In genomic region chr7:19569647-19570046, GRCm38 (mm10) we compare ENCODE assay signal across 30 mouse cellular contexts. TPM values are rescaled to one million over a fixed set of nuclear protein-coding genes. Genes with fewer than 3 reads are reported as not detected.
DNase-seq lines count a peak whose midpoint lies in the region; ATAC-seq and TF ChIP-seq lines count a peak whose summit lies in the region.
"Had no signal": no experiment of that assay in that cellular context is flagged by ENCODE, and none has a peak within 500 bp of the region (broad histone marks: within the 10 kb centered on the region; RNA-seq: fewer than 3 reads in every experiment).

No protein-coding gene starts in this region.

- no peaks in the 10 kb centered on the region for H3K27me3 ChIP-seq in liver, embryonic 12.5 days (replicated peaks)
- H3K27me3 ChIP-seq in liver, embryonic 11.5 days (replicated peaks; ENCODE audit: control insufficient read depth, insufficient read depth, low read length): no peaks in the 10 kb centered on the region
- H3K27me3 ChIP-seq in ES-Bruce4 (ENCODE audit: control insufficient read depth, insufficient read depth, low read length, poor library complexity, severe bottlenecking): no peaks in the 10 kb centered on the region
- peaks cover under 1% of the 10 kb centered on the region for H3K27me3 ChIP-seq in hindbrain, embryonic 13.5 days
- H3K27me3 ChIP-seq: CH12.LX; forebrain, embryonic 15.5 days had no signal

- WGBS in liver, embryonic 12.5 days (ENCODE audit: insufficient replicate concordance): 80% methylated on average over 3 of the region's 3 CpGs
- 83% methylated on average over 3 of the region's 3 CpGs for WGBS in liver, embryonic 11.5 days
- WGBS in hindbrain, embryonic 13.5 days: 81% methylated on average over 3 of the region's 3 CpGs

- no peak overlapping the region for H3K4me3 ChIP-seq in liver, embryonic 12.5 days
- no peak overlapping the region for H3K4me3 ChIP-seq in liver, embryonic 11.5 days (ENCODE audit: low read depth, low read length)
- no peak overlapping the region for H3K4me3 ChIP-seq in ES-Bruce4 (ENCODE audit: low read depth, low read length)
- no peak overlapping the region for H3K4me3 ChIP-seq in hindbrain, embryonic 13.5 days
- H3K4me3 ChIP-seq: embryonic facial prominence, embryonic 10.5 days; embryonic facial prominence, embryonic 13.5 days; erythroblast, embryonic 14.5 days; forebrain, embryonic 12.5 days; forebrain, embryonic 15.5 days; heart, adult 2 months had no signal

- TF ChIP-seq POLR2A in ES-Bruce4 (IDR thresholded peaks at IDR 0.05; ENCODE audit: insufficient read depth, low read length): no peak

- H3K36me3 ChIP-seq in liver, embryonic 12.5 days: peaks cover 67% of the 10 kb centered on the region
- H3K36me3 ChIP-seq in liver, embryonic 11.5 days (ENCODE audit: control insufficient read depth, insufficient read depth, low read length): peaks cover 28% of the 10 kb centered on the region
- peaks cover 5% of the 10 kb centered on the region; the same call in 1 of the 2 replicates for H3K36me3 ChIP-seq in ES-Bruce4 (ENCODE audit: control insufficient read depth, insufficient read depth, low read length, poor library complexity, severe bottlenecking)
- peaks cover 35% of the 10 kb centered on the region for H3K36me3 ChIP-seq in hindbrain, embryonic 13.5 days

- DNase-seq in liver, embryonic 11.5 days (ENCODE audit: low spot score): no peak
- peak; percentile 84 for DNase-seq in R1 (ENCODE audit: low read depth, low spot score)
- DNase-seq in adrenal gland, adult 2 months: no peak
- DNase-seq: adrenal gland, postnatal 14 days; B cell, adult 2 months; cerebellum, adult 11-12 months; cerebellum, adult 8-10 months; cerebellum, postnatal 10 days; cerebellum, postnatal 36 days; embryo, embryonic 11 days; gastrocnemius, postnatal 25 days; heart, adult 2 months; kidney, adult 11 months; kidney, adult 8-10 months had no signal

- H3K9ac ChIP-seq in liver, embryonic 12.5 days: no peak overlapping the region
- no peak overlapping the region for H3K9ac ChIP-seq in liver, embryonic 11.5 days (ENCODE audit: low read depth, low read length)
- no peak overlapping the region for H3K9ac ChIP-seq in ES-Bruce4 (ENCODE audit: low read depth, poor library complexity, severe bottlenecking)
- H3K9ac ChIP-seq in hindbrain, embryonic 13.5 days: no peak overlapping the region
- H3K9ac ChIP-seq: embryonic facial prominence, embryonic 13.5 days; forebrain, embryonic 12.5 days; forebrain, embryonic 15.5 days; hindbrain, embryonic 14.5 days had no signal

- 0 out of 2 replicates have a peak, but pooled peaks cover under 1% of the 10 kb centered on the region for H3K9me3 ChIP-seq in liver, embryonic 12.5 days (replicated peaks)
- H3K9me3 ChIP-seq in liver, embryonic 11.5 days (ENCODE audit: control insufficient read depth, low read length): no peaks in the 10 kb centered on the region
- H3K9me3 ChIP-seq in ES-Bruce4 (replicated peaks; ENCODE audit: control insufficient read depth, insufficient read depth, low read length, poor library complexity, severe bottlenecking): no peaks in the 10 kb centered on the region
- no peaks in the 10 kb centered on the region for H3K9me3 ChIP-seq in hindbrain, embryonic 13.5 days
- H3K9me3 ChIP-seq: embryonic facial prominence, embryonic 13.5 days; forebrain, embryonic 15.5 days had no signal

- H3K4me2 ChIP-seq in liver, embryonic 12.5 days: no peak overlapping the region
- no peak overlapping the region for H3K4me2 ChIP-seq in liver, embryonic 11.5 days
- H3K4me2 ChIP-seq in hindbrain, embryonic 13.5 days: no peak overlapping the region
- H3K4me2 ChIP-seq: embryonic facial prominence, embryonic 13.5 days; forebrain, embryonic 12.5 days; forebrain, embryonic 15.5 days; heart, embryonic 11.5 days; hindbrain, embryonic 14.5 days had no signal

- TF ChIP-seq EP300 in ES-Bruce4 (IDR thresholded peaks at IDR 0.05; ENCODE audit: insufficient read depth, low read depth, low read length): no peak

- H3K27ac ChIP-seq in liver, embryonic 12.5 days: 0 out of 2 replicates have a peak overlapping the region, but pooled peaks have one; percentile 3
- H3K27ac ChIP-seq in liver, embryonic 11.5 days (ENCODE audit: low read depth, low read length): no peak overlapping the region
- H3K27ac ChIP-seq in ES-Bruce4 (ENCODE audit: insufficient read depth, low read length): peak overlapping the region; percentile 18; the same call in 1 of the 2 replicates
- no peak overlapping the region for H3K27ac ChIP-seq in hindbrain, embryonic 13.5 days
- H3K27ac ChIP-seq: embryonic facial prominence, embryonic 10.5 days; embryonic facial prominence, embryonic 13.5 days; forebrain, embryonic 12.5 days; forebrain, embryonic 15.5 days; heart, adult 2 months; hindbrain, embryonic 14.5 days had no signal

- TF ChIP-seq CTCF in ES-Bruce4 (IDR thresholded peaks at IDR 0.05; ENCODE audit: low read depth, low read length): no peak

- ATAC-seq in liver, embryonic 12.5 days: no peak
- ATAC-seq in liver, embryonic 11.5 days (replicated peaks; ENCODE audit: low FRiP score): no peak
- ATAC-seq in hindbrain, embryonic 13.5 days (ENCODE audit: low FRiP score): no peak
- ATAC-seq: forebrain, embryonic 15.5 days had no signal

- peaks cover 70% of the 10 kb centered on the region for H3K4me1 ChIP-seq in liver, embryonic 12.5 days
- peaks cover 13% of the 10 kb centered on the region for H3K4me1 ChIP-seq in liver, embryonic 11.5 days (replicated peaks; ENCODE audit: control insufficient read depth, insufficient read depth, low read length)
- H3K4me1 ChIP-seq in ES-Bruce4 (ENCODE audit: control insufficient read depth, insufficient read depth, low read length): peaks cover 6% of the 10 kb centered on the region
- H3K4me1 ChIP-seq in hindbrain, embryonic 13.5 days (replicated peaks): peaks cover 25% of the 10 kb centered on the region

RNA-seq across cellular contexts. Expression of gene Ppp1r37, which starts 6.8 kb away (rescaled TPM):
- polyA plus RNA-seq in liver, embryonic 12.5 days (2016; fragmentation: Nextera tagmentation; extraction: Ambion mirVana): 19.1 and 20.2 TPM in 2 replicates
- polyA plus RNA-seq in liver, embryonic 11.5 days (2014; fragmentation: Nextera tagmentation; extraction: Ambion mirVana): 2.9 and 3.1 TPM in 2 replicates
- 16.1 and 19.1 TPM in 2 replicates for polyA plus RNA-seq in ES-Bruce4 (2011; ENCODE audit: insufficient read depth, insufficient read length, low read depth, missing spikeins)
- total RNA-seq in adrenal gland, adult 2 months (2021): 10 to 100 TPM; 68.3 to 70.8 TPM
- polyA plus RNA-seq in adrenal gland, adult 2 months (2012; rRNA removed): 159 and 163 TPM in 2 replicates
- 32.1 and 32.7 TPM in 2 replicates for polyA plus RNA-seq in hindbrain, embryonic 13.5 days (2015; fragmentation: Nextera tagmentation; extraction: Ambion mirVana)

RNA-seq across cellular contexts. Expression of gene Zfp296, which starts 7.4 kb away (rescaled TPM):
- polyA plus RNA-seq in liver, embryonic 12.5 days (2016; fragmentation: Nextera tagmentation; extraction: Ambion mirVana): 1.5 TPM in 2 replicates
- polyA plus RNA-seq in liver, embryonic 11.5 days (2014; fragmentation: Nextera tagmentation; extraction: Ambion mirVana): 2.3 and 2.4 TPM in 2 replicates
- 21.5 and 23.5 TPM in 2 replicates for polyA plus RNA-seq in ES-Bruce4 (2011; ENCODE audit: insufficient read depth, insufficient read length, low read depth, missing spikeins)
- total RNA-seq in adrenal gland, adult 2 months (2021): under 1 TPM; 0.69 to 0.98 TPM
- 3.1 and 3.4 TPM in 2 replicates for polyA plus RNA-seq in adrenal gland, adult 2 months (2012; rRNA removed)
- polyA plus RNA-seq in hindbrain, embryonic 13.5 days (2015; fragmentation: Nextera tagmentation; extraction: Ambion mirVana): 0.17 and 0.22 TPM in 2 replicates

RNA-seq across cellular contexts. Expression of gene Gemin7, which starts 7.7 kb away (rescaled TPM):
- polyA plus RNA-seq in liver, embryonic 12.5 days (2016; fragmentation: Nextera tagmentation; extraction: Ambion mirVana): 101 TPM in 2 replicates
- 133 and 142 TPM in 2 replicates for polyA plus RNA-seq in liver, embryonic 11.5 days (2014; fragmentation: Nextera tagmentation; extraction: Ambion mirVana)
- polyA plus RNA-seq in ES-Bruce4 (2011; ENCODE audit: insufficient read depth, insufficient read length, low read depth, missing spikeins): 25.2 and 30.5 TPM in 2 replicates
- 10 to 100 TPM; 83.8 to 84.2 TPM for total RNA-seq in adrenal gland, adult 2 months (2021)
- polyA plus RNA-seq in adrenal gland, adult 2 months (2012; rRNA removed): 177 and 183 TPM in 2 replicates
- 139 and 144 TPM in 2 replicates for polyA plus RNA-seq in hindbrain, embryonic 13.5 days (2015; fragmentation: Nextera tagmentation; extraction: Ambion mirVana)

RNA-seq across cellular contexts. Expression of gene Clasrp, which starts 34.6 kb away (rescaled TPM):
- 23.9 and 24.2 TPM in 2 replicates for polyA plus RNA-seq in liver, embryonic 12.5 days (2016; fragmentation: Nextera tagmentation; extraction: Ambion mirVana)
- 33.4 and 45.5 TPM in 2 replicates for polyA plus RNA-seq in liver, embryonic 11.5 days (2014; fragmentation: Nextera tagmentation; extraction: Ambion mirVana)
- polyA plus RNA-seq in ES-Bruce4 (2011; ENCODE audit: insufficient read depth, insufficient read length, low read depth, missing spikeins): 52.3 and 57.4 TPM in 2 replicates
- total RNA-seq in adrenal gland, adult 2 months (2021): 10 to 100 TPM; 34.4 to 37.3 TPM
- 280 and 380 TPM in 2 replicates for polyA plus RNA-seq in adrenal gland, adult 2 months (2012; rRNA removed)
- 54.2 and 60.5 TPM in 2 replicates for polyA plus RNA-seq in hindbrain, embryonic 13.5 days (2015; fragmentation: Nextera tagmentation; extraction: Ambion mirVana)

RNA-seq across cellular contexts. Expression of gene Nkpd1, which starts 52.0 kb away (rescaled TPM):
- not detected in 2 replicates for polyA plus RNA-seq in liver, embryonic 12.5 days (2016; fragmentation: Nextera tagmentation; extraction: Ambion mirVana)
- not detected in 2 replicates for polyA plus RNA-seq in liver, embryonic 11.5 days (2014; fragmentation: Nextera tagmentation; extraction: Ambion mirVana)
- polyA plus RNA-seq in ES-Bruce4 (2011; ENCODE audit: insufficient read depth, insufficient read length, low read depth, missing spikeins): 0.23 and 0.34 TPM in 2 replicates
- total RNA-seq in adrenal gland, adult 2 months (2021): under 1 TPM in 1 of 2 experiments, not detected in 1; 0.14 TPM
- polyA plus RNA-seq in adrenal gland, adult 2 months (2012; rRNA removed): 0.38 and 0.64 TPM in 2 replicates
- 0.32 and 0.50 TPM in 2 replicates for polyA plus RNA-seq in hindbrain, embryonic 13.5 days (2015; fragmentation: Nextera tagmentation; extraction: Ambion mirVana)
- total RNA-seq: gastrocnemius, adult 8-10 months; gastrocnemius, postnatal 25 days; heart, adult 2 months; heart, postnatal 25 days; hematopoietic stem cell, adult 5-6 weeks had no signal
- polyA plus RNA-seq: forebrain, embryonic 12.5 days; heart, embryonic 11.5 days; heart, embryonic 14.5 days; heart, postnatal 0 days had no signal

Comparison
In these comparisons a context has a peak if more than half of its experiments do, and no peak if none do; other contexts are left out.
1. H3K27ac ChIP-seq: peak in liver, embryonic 12.5 days (single experiment) and ES-Bruce4 (single experiment); none in liver, embryonic 11.5 days (single experiment) and hindbrain, embryonic 13.5 days (single experiment).